Mouse (Mus musculus): Measurements from ENCODE around the gene Mdga2. TPM values are rescaled to one million over a fixed set of nuclear protein-coding genes. Genes with fewer than 3 reads are reported as not detected.

Gene Mdga2
- total and polyA plus RNA-seq, 3 experiments = 1.6 TPM; not detected in 2

- H3K36me3 ChIP-seq (replicated peaks) = no peaks in the 10 kb centered on the region
- ATAC-seq (ENCODE audit: extremely low read depth, insufficient number of reproducible peaks, low FRiP score, poor library complexity, severe bottlenecking) (no peak), DNase-seq (ENCODE audit: low spot score) (no peak)
- H3K9me3 ChIP-seq (replicated peaks) = peaks cover 5% of the 10 kb centered on the region
- TF ChIP-seq GATA2 (IDR thresholded peaks at IDR 0.05; ENCODE audit: borderline replicate concordance, low read depth, low read length) (no peak), TAL1 (conservative IDR thresholded peaks at IDR 0.05; ENCODE audit: low read depth, low read length) (no peak), POLR2AphosphoS5 (IDR thresholded peaks at IDR 0.05; ENCODE audit: insufficient replicate concordance, low read depth, low read length) (no peak), GATA1 (IDR thresholded peaks at IDR 0.05; ENCODE audit: borderline replicate concordance, low read length) (no peak), CTCF (IDR thresholded peaks at IDR 0.05; ENCODE audit: low read depth, low read length) (no peak)
- H3K4me1 ChIP-seq (ENCODE audit: insufficient read depth, low read depth, low read length) = no peaks in the 10 kb centered on the region
- no peaks in the 10 kb centered on the region for H3K27me3 ChIP-seq (ENCODE audit: insufficient read depth, low read length)
- no peak overlapping the region for H3K4me3 ChIP-seq (ENCODE audit: low read depth, low read length)
Observed at GRCm38 (mm10) chr12:67141605-67142004, 80.7 kb downstream of the Mdga2 start.

GRCm38 (mm10) chr12:67140131-67140530 is 82.2 kb downstream of the Mdga2 start:
- H3K4me3 ChIP-seq (ENCODE audit: low read depth, low read length) = no peak overlapping the region
- TF ChIP-seq GATA1 (IDR thresholded peaks at IDR 0.05; ENCODE audit: borderline replicate concordance, low read length) (no peak), GATA2 (IDR thresholded peaks at IDR 0.05; ENCODE audit: borderline replicate concordance, low read depth, low read length) (no peak), CTCF (IDR thresholded peaks at IDR 0.05; ENCODE audit: low read depth, low read length) (no peak), TAL1 (conservative IDR thresholded peaks at IDR 0.05; ENCODE audit: low read depth, low read length) (no peak), POLR2AphosphoS5 (IDR thresholded peaks at IDR 0.05; ENCODE audit: insufficient replicate concordance, low read depth, low read length) (no peak)
- peaks cover 5% of the 10 kb centered on the region for H3K9me3 ChIP-seq (replicated peaks)

GRCm38 (mm10) chr12:67127457-67127856 is 94.9 kb downstream of the Mdga2 start:
- DNase-seq (ENCODE audit: low spot score) = no peak
- ATAC-seq (ENCODE audit: extremely low read depth, insufficient number of reproducible peaks, low FRiP score, poor library complexity, severe bottlenecking) = no peak
- no peaks in the 10 kb centered on the region for H3K9me3 ChIP-seq (replicated peaks)

More at GRCm38 (mm10) chr12:67140131-67140530, 82.2 kb downstream of the Mdga2 start:
- Histone ChIP-seq H3K36me3 (replicated peaks) (no peaks in the 10 kb centered on the region), H3K4me1 (ENCODE audit: insufficient read depth, low read depth, low read length) (no peaks in the 10 kb centered on the region), H3K27me3 (ENCODE audit: insufficient read depth, low read length) (no peaks in the 10 kb centered on the region)
- ATAC-seq (ENCODE audit: extremely low read depth, insufficient number of reproducible peaks, low FRiP score, poor library complexity, severe bottlenecking) (no peak), DNase-seq (ENCODE audit: low spot score) (no peak)

GRCm38 (mm10) chr12:67123874-67124273 is 98.5 kb downstream of the Mdga2 start:
- peaks cover 7% of the 10 kb centered on the region for H3K9me3 ChIP-seq (replicated peaks)
- TF ChIP-seq CTCF (IDR thresholded peaks at IDR 0.05; ENCODE audit: low read depth, low read length) (no peak), GATA2 (IDR thresholded peaks at IDR 0.05; ENCODE audit: borderline replicate concordance, low read depth, low read length) (no peak), TAL1 (conservative IDR thresholded peaks at IDR 0.05; ENCODE audit: low read depth, low read length) (no peak), POLR2AphosphoS5 (IDR thresholded peaks at IDR 0.05; ENCODE audit: insufficient replicate concordance, low read depth, low read length) (no peak), GATA1 (IDR thresholded peaks at IDR 0.05; ENCODE audit: borderline replicate concordance, low read length) (no peak)
- no peak for ATAC-seq (ENCODE audit: extremely low read depth, insufficient number of reproducible peaks, low FRiP score, poor library complexity, severe bottlenecking)
- H3K4me3 ChIP-seq (ENCODE audit: low read depth, low read length) = no peak overlapping the region
- H3K4me1 ChIP-seq (ENCODE audit: insufficient read depth, low read depth, low read length) = no peaks in the 10 kb centered on the region
- H3K27me3 ChIP-seq (ENCODE audit: insufficient read depth, low read length) = no peaks in the 10 kb centered on the region
- DNase-seq (ENCODE audit: low spot score) = no peak
- H3K36me3 ChIP-seq (replicated peaks) = no peaks in the 10 kb centered on the region

More at GRCm38 (mm10) chr12:67127457-67127856, 94.9 kb downstream of the Mdga2 start:
- TF ChIP-seq CTCF (IDR thresholded peaks at IDR 0.05; ENCODE audit: low read depth, low read length) (no peak), GATA1 (IDR thresholded peaks at IDR 0.05; ENCODE audit: borderline replicate concordance, low read length) (no peak), TAL1 (conservative IDR thresholded peaks at IDR 0.05; ENCODE audit: low read depth, low read length) (no peak), GATA2 (IDR thresholded peaks at IDR 0.05; ENCODE audit: borderline replicate concordance, low read depth, low read length) (no peak)
- no peak overlapping the region for H3K4me3 ChIP-seq (ENCODE audit: low read depth, low read length)
- H3K27me3 ChIP-seq (ENCODE audit: insufficient read depth, low read length) = no peaks in the 10 kb centered on the region
- H3K36me3 ChIP-seq (replicated peaks) = no peaks in the 10 kb centered on the region
- H3K4me1 ChIP-seq (ENCODE audit: insufficient read depth, low read depth, low read length) = no peaks in the 10 kb centered on the region

- H3K27me3 ChIP-seq (ENCODE audit: insufficient read depth, low read length) = no peaks in the 10 kb centered on the region
- H3K36me3 ChIP-seq (replicated peaks) = no peaks in the 10 kb centered on the region
- H3K4me3 ChIP-seq (ENCODE audit: low read depth, low read length) = no peak overlapping the region
- ATAC-seq (ENCODE audit: extremely low read depth, insufficient number of reproducible peaks, low FRiP score, poor library complexity, severe bottlenecking) (no peak), DNase-seq (ENCODE audit: low spot score) (no peak)
- no peak for TF ChIP-seq TAL1 (conservative IDR thresholded peaks at IDR 0.05; ENCODE audit: low read depth, low read length)
- no peak for TF ChIP-seq GATA2 (IDR thresholded peaks at IDR 0.05; ENCODE audit: borderline replicate concordance, low read depth, low read length)
- no peak for TF ChIP-seq CTCF (IDR thresholded peaks at IDR 0.05; ENCODE audit: low read depth, low read length)
- no peak for TF ChIP-seq GATA1 (IDR thresholded peaks at IDR 0.05; ENCODE audit: borderline replicate concordance, low read length)
- TF ChIP-seq POLR2AphosphoS5 (IDR thresholded peaks at IDR 0.05; ENCODE audit: insufficient replicate concordance, low read depth, low read length) = no peak
- H3K4me1 ChIP-seq (ENCODE audit: insufficient read depth, low read depth, low read length) = no peaks in the 10 kb centered on the region
- peaks cover 12% of the 10 kb centered on the region for H3K9me3 ChIP-seq (replicated peaks)
Observed at GRCm38 (mm10) chr12:67118652-67119515, 103.5 kb downstream of the Mdga2 start.

GRCm38 (mm10) chr12:67104171-67104570 is 118.2 kb downstream of the Mdga2 start:
- H3K4me3 ChIP-seq (ENCODE audit: low read depth, low read length) = no peak overlapping the region
- ATAC-seq (ENCODE audit: extremely low read depth, insufficient number of reproducible peaks, low FRiP score, poor library complexity, severe bottlenecking) (no peak), DNase-seq (ENCODE audit: low spot score) (no peak)
- H3K36me3 ChIP-seq (replicated peaks) = no peaks in the 10 kb centered on the region
- no peak for TF ChIP-seq TAL1 (conservative IDR thresholded peaks at IDR 0.05; ENCODE audit: low read depth, low read length)
- TF ChIP-seq POLR2AphosphoS5 (IDR thresholded peaks at IDR 0.05; ENCODE audit: insufficient replicate concordance, low read depth, low read length) = no peak
- no peak for TF ChIP-seq GATA2 (IDR thresholded peaks at IDR 0.05; ENCODE audit: borderline replicate concordance, low read depth, low read length)
- TF ChIP-seq CTCF (IDR thresholded peaks at IDR 0.05; ENCODE audit: low read depth, low read length) = no peak
- no peak for TF ChIP-seq GATA1 (IDR thresholded peaks at IDR 0.05; ENCODE audit: borderline replicate concordance, low read length)
- H3K9me3 ChIP-seq (replicated peaks) = peaks cover 2% of the 10 kb centered on the region; the same call in 1 of the 2 replicates
- no peaks in the 10 kb centered on the region for H3K27me3 ChIP-seq (ENCODE audit: insufficient read depth, low read length)
- H3K4me1 ChIP-seq (ENCODE audit: insufficient read depth, low read depth, low read length) = no peaks in the 10 kb centered on the region
